Mouse (Mus musculus) kidney, adult 8-10 months (tissue): ENCODE data around the gene Cfd.

Source experiments
- DNase-seq, 2 experiments: peaks; one replicate each; pipeline ENCODE4 v3.0.0; 2022

Cfd gene

DNA sequence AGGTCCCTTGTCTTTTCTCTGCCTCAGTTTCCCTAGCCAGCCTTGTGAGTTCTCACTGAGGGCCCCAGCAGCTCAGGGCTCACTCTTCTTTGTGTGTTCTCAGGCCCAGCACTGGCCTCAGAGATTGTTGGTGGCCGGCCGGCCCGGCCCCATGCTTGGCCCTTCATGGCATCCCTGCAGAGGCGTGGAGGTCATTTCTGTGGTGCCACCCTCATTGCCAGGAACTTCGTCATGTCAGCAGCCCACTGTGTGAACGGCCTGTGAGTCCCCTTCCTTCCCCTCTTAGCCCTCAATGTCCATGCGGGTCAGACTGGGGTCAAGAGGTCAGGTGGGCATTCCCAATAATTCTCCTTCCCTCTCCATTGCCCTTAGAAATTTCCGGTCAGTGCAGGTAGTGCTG, 4.0 kb upstream of the Cfd start:
- DNase-seq = no peak

DNA sequence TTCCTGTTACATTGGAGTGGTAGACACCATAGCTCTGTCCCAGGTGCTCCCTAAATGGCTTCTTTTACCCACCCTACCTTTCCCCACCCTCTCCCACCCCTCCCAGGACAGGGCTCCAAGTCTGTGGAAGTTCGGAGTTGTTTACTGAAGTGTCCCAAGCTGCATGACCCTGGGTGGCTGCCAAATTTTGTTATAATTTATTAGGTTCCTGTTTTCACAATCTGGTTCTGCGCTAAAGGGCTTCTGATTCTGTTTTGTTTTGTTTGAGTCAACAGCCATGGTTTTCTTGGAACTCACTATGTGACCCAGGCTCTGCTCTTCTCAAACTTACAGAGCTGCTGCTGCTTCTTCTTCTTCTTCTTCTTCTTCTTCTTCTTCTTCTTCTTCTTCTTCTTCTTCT, 1.3 kb upstream of the Cfd start:
- peak in 1 of 2 experiments; percentile 64 for DNase-seq

DNA sequence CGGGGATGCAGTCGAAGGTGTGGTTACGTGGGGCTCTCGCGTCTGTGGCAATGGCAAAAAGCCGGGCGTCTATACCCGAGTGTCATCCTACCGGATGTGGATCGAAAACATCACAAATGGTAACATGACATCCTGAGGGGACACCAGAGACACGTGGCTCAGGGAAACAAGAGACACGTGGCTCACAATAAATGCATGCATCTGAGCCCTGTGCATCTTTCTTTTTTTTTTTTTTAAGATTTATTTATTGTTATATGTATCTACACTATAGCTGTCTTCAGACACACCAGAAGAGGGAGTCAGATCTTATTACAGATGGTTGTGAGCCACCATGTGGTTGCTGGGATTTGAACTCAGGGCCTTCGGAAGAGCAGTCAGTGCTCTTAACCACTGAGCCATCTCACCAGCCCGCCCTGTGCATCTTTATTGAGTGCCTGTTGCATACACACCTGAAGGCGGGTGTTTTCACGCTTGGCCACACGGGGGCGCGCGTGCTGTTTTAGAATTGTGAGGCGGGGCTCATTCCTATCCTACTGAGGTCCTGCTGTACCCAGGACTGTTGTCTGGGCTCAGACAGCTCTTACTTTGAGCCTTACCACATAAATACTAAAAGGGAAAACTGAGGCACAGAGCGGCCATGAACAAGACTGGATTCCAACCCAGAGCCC, 1.9 kb downstream of the Cfd start:
- DNase-seq = peak; percentile 70 to 84

DNA sequence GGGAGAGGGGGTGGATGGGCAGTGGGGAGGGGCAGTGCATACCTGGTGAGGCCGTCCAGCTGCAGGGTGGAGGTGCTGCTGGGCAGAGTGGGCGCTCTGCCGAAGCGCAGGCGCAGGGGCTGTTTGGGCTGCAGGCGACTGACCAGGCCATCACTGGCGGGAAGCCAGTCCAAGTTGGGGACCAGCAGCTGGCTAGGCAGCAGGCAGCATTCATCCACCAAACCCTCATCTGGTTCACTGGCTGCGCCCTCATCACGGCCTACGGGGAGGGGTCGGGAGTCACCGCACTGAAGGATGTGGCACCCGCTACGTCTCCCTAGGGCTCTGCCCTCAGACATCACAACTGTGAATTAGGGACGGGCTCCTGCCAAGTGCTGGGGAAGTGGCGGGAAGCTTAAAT, 5.7 kb downstream of the Cfd start:
- DNase-seq = no peak

DNA sequence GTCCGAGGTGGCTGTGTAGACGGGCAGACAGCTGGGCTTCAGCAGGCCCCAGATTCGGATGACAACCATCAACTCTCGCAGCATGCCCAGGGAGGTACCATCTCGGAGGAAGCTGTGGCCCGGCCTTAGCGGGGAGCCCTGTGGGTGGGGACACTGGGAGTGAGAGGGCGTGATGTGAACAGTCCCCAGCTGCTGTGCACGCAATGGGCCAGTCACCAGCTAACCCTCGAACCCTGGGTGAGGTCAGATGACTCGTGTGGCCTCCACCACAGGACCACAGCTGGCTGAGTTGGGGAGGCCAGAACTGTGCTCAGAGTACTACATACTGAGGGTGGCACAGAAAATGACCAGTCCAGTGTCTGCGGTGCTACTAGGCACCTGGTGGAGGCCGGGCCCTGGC, 6.2 kb downstream of the Cfd start:
- DNase-seq = no peak

DNA sequence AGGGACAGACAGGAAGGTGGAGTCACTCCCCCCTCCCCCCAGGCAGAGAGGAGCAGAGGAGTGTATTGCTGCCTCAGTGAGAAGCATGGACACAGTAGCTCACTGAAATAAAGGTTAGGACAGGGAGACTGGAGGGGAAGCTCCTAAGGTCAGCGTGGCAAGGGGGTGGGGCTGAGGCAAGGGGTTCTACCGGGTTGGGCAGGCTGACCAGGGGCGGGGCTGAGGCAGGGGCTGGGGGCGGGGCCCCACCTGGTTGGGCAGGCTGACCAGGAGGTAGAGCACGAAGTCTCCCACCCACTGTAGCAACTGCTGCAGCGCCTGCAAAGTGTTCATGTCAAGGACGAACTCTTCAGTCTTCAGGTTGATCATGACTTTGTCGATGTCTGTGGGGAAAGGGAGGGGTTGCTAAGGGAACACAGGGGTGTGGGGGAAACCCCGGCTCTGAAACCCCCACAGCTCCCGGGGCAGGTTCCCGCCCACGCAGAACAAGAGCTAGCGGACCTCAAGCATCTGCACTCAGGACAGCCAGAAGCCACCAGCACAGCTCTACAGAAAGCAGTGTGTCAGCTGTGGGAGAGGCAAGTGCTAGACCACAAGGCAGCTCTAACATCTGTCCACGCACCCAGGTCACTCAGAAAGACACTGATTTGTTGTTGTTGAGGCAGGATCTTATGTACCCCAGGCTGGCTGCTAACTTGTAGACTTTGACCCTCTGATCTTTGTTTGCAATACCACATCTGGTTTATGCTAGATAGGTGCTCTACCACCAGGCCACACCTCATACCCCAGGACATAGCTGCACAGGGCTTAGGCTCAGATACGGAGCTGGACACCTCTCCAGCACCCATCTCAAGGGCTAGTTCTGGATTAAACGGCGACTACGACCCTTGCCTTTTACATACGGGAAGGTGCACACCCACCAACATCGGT, 6.9 kb downstream of the Cfd start:
- no peak for DNase-seq

DNA sequence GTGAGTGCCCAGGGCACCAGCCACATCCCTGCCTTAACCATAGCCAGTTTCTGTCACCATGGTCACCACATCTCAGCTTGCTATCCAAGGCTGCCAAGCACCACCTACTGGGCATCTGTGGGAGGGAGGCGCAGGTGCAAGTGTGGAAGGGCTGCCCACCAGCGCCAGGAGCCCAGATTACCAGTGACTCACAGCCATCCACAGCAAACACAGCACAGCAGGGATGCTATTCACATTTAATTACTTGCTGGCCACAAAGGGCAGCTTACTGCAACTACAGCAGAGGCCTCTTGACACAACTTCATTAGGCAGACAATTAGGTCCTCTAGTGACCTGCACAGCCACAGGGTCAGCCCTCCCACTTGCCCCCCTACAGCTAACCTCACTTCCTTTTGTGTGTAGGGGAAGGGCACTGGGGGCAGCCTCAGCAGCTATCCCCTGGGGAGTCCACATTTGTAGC, 10.3 kb downstream of the Cfd start:
- DNase-seq = no peak

DNA sequence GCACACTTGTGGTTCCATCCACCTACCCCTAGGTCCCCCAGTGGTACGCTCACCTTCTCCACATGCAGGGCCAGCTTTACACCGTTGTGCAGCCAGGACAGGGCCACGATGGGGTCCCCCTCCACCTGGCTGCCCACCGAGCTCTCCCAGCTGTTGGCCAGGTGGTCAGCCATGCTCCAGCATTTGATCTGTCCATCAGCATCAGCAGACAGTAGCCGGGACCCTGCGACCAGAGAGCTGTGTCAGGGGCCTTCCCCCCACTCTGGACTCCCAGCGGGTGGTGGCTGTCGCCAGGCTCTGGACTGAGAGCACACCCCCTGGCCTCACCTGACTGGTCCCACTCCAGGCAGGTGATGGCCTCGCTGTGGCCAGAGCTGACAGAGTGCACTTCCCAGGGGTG, 16.1 kb downstream of the Cfd start:
- no peak for DNase-seq

DNA sequence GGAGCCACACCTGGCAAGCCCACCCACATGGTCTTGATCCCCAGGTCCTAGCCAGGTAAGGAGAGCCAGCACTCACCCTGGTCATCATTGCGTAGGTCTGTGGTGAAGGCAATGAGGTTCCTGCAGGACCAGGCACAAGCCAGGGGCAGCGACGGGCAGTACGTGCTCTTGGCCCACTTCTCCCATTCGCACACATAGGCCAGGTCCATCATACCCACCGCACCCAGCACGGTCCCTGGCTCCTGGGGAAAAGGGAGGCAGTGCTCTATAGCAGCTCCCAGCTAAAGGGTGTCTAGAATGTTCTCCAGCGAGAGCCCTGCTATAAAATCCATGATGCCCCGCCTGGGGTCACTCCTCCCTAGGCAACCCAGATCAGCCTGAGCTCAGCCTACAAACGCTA, 16.8 kb downstream of the Cfd start:
- DNase-seq = no peak

DNA sequence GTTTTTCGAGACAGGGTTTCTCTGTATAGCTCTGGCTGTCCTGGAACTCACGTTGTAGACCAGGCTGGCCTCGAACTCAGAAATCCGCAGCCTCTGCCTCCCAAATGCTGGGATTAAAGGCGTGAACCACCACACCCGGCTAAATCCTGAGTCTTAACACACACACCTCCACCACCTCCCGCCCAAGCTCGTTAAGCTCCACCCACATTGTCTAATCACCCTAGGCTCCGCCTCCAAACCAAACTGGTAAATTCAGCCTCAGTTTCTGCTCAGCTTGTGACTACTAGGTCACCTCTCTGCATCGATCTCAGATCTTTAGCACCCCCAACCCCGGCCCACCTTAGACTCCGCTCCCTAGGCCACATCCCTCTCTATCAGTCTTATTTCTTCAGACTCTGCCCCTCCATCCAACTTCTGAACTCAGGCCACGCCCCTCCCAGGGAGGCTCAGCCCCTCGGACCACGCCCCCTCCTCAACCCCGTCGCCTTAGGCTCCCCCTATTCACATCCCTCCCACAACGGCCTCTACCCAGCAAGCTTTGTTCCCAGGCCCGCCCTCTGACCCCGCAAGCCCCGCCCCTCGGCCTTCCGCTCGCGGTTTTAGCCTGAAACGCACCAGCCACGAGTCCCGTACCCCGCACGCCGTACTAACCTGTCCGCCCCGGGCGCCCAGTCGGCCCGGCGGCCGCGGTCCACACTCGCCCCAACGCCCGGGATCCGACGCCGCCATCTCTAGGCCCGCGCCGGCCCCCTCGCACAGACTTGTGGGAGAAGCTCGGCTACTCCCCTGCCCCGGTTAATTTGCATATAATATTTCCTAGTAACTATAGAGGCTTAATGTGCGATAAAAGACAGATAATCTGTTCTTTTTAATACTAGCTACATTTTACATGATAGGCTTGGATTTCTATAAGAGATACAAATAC, 17.8 kb downstream of the Cfd start, which contains the start of gene Med16:
Gene Med16 (minus strand): TSS at position 757 of the 925 bp plus-strand sequence.
- DNase-seq = peak; percentile 97

DNA sequence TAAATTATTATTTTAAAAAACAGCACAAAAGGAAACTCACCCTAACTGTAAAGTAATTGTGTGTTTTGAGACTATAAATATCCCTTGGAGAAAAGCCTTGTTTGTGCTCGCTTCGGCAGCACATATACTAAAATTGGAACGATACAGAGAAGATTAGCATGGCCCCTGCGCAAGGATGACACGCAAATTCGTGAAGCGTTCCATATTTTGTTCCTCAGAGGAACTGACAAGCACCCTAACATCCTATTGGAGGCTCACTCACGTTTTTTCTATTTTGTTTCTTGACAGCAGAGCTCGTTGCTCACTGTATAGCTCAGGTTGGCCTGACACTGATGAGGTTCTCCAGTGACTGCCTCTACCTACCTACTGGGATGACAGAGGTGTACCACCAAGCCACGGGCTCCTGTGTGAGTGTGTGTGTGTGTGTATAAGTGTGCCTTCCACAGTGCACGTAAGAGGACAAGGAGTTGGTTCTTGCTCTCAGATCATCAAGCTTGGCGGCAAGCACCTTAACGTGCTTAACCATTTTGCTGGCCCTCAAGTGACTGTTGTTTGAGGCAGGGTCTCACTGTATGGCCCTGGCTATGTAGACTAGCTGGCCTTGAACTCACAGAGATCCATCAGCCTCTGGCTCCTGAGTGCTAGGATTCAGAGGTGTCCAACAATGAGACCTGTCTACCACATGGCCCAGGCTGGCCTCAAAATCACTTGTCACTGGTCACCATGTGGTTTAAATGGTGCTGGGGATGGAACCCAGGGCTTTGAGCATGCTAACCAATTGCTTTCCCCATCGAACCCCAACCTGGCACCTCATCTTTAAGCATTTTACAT, 18.7 kb downstream of the Cfd start:
- peak; percentile 53 to 63 for DNase-seq

DNA sequence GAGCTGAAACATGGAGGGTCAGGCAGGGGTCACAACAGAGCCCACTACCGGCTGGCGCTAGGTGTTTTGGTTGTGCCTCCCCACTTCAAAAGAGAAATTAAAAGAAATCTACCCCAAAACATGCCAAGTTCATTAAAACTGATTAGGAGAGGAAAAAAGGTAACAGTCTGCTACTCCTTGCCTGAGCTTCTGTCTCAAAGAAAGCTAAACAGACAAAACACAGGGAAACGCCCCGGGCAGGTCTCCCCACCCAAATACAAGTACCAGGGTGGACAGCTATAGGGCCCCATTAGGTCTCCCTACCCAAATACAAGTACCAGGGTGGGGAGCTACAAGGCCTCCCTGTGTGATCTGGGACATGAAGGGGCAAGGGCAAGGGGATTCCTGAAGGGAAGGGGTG, 19.9 kb downstream of the Cfd start, which contains the start of gene Gm26602:
Gene Gm26602 (plus strand): TSS at position 301 of the 400 bp plus-strand sequence.
- DNase-seq = no peak

DNA sequence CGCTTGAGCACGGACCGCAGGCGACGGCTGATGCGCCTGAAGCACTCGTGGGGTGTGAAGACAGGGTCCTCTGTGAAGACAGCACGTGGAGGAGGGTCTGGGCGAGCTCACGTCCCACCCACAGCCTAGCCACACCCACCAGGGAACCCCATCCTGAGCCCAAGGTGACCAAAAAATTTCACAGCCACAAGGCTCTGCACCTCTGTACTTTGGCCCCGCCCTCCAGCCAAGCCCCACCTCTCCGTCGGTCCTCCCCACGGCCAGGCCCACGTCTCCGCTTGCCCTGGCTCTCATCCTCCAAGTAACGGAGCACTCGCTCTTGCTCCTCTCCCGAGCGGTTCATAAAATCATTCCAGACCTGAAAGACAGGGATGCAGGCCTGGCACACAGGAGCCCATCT, 21.8 kb downstream of the Cfd start:
- DNase-seq = no peak

DNA sequence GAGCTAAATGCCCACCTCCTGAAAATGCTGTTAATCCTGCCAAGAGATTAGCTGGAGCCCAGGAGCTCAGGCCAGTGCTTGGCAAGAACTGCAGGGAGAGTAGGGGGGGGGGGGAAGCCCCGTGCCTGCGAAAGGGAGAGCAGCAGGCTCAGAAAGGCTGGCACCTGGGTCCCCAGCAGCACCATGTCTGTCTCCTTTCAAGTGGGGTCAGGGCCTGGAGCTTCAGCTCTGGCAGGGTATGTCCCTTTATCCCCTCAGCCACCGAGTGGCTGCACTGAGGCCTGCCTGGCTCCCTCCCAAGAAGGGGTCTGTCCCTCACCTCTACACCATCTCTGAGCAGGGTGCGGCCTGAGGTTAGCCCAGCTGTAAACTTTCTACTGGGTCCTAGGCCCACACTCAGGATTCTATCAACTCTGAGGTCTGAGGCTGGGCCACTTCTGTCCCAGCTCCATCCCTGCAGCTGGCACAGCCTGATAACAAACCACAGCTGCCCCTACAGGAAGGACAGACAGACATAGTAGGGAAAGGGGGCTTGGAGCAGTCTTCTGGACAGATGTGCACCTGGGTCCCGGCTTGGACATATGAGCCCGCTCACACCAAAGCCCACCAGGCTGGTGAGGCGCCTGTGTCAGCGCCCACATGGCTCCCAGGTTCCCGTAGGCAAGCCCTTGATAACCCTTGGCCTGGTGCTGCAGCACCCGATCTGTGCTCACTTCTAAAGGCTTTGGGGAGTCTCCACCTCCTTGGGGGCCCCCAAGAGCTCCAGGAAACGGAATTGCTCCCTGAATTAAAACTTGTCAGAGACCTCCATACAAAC, 23.7 kb downstream of the Cfd start:
- DNase-seq = no peak

DNA sequence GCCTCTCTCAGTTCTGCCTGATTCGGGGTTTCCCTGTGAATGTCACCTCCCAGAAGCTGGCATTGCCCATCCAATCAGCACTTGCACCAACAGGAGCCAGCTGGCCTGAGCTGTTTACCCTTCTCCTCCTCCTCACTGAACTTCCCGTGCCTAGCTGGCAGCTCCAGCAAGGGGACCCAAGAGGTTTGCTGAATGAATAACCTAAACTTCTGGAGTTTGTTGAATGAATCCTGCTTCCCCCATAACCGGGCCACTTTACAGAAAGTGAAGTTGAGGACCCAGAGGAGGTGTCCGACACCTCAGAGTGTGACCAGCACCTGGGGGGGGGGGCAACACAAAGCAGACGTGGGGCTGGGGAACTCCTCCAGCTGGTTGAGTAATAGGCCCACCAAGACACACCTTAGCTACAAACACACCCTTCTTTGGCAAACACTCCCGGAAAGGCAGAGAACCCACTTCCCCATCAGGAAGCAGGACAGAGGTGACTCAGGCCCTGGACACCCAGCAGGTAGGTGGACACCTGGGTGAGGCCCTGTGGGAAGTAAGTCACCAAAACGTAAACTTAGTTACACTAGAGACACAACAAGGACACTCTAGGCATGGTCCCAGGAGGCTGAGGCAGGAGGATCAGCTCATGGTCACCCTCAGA, 24.4 kb downstream of the Cfd start:
- DNase-seq = no peak

DNA sequence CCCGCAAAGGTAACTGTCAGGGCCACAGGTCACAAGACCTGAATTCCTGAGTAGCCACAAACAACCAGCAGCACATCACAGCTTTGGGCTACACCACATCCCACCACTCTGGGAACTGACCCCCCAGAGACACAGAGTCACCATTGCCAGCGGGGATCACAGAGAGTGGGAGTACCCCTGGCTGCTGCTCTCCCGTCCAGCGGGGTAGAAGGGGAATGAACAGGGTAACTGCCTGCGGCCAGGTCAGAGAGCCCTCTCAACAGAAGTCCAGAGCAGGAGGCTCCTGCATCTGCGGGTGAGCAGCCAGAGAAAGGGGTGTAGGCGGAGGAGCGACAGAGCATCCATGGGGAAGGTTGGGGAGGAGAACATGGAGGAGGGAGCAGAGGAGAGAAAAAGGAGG, 25.4 kb downstream of the Cfd start:
- no peak for DNase-seq

DNA sequence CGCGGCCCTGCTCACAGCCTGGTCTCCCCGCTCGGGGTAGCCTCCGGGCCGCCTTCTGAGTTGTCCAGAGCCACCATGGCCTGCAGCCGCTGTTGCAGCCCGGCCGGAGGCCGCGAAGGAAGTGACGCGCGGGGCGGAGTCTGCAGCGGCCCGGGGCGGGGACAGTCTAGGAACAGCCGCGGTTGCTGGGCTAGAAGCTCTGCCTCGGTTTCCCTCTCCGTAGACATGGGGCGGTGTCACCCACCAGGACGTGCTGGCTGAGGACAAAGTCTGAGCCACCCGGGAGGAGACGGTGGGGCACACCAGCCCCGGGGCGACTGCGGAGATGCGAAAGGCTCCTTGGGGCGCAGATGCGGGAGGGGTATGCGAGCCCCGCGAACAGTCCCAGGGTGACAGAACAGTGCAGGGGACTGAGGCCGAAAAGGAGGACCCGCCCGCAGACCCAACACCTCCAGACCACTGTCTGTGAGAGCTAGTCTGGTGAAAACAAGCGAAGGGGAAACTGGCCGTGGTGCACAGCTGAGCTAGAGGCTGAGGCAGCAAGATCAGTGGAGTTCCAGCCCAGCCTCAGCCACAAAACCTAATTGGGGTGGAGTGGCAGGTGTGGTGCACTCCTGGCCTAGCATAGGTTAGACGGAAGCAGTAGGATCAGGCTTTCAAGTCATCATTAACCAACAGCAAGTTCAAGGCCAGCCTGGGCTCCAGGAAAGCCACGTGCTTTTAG, 26.3 kb downstream of the Cfd start, which contains the start of gene Kiss1r:
Gene Kiss1r (plus strand): TSS at position 164 of the 724 bp plus-strand sequence.
- peak; percentile 77 to 88 for DNase-seq

DNA sequence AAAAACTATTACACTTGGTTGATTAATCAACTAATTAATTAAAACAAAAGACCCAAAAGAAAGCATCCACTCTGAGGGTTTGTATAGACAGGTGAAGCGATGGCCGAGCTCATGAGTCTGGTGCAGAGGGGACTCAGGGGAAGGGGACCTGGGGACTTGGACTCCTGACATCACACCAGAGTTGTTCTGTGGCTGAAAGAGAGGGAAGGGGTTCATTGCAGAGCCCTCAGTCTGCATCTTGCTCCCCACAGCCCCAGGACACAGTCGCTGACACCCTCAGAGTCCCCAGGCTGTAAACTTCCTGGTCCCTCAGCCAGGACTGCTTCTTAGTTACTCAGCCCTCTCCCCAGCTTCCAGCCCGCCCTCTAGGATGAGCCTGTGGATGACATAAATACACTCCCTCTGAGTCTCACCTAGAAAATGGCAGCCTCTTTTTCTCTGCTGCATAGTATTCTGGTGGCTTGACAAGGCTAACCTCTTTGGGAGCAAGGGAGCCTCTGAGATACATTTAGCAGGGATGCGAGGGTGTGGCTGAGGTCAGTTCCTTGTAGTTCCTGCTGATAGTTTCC, 27.0 kb downstream of the Cfd start:
- DNase-seq = no peak
